Mouse (Mus musculus): Measurements from ENCODE around the gene Tmem217.
"Not testable (repeated sequence)": the region's sequence is repeated elsewhere in the genome, so short reads cannot be mapped to it uniquely, and the experiment has no call there.

The Tmem217 gene

GRCm38 (mm10) chr17:29503700-29504099 lies 48.5 kb downstream of the Tmem217 start:
- no peak for DNase-seq (ENCODE audit: low read depth, low spot score)

GRCm38 (mm10) chr17:29502669-29503665 lies 49.2 kb downstream of the Tmem217 start:
- no peak for DNase-seq (ENCODE audit: low read depth, low spot score)

- DNase-seq (ENCODE audit: low read depth, low spot score) = no peak
These were observed 50.0 kb downstream of the Tmem217 start for GRCm38 (mm10) chr17:29502005-29502668.

- no peak for DNase-seq (ENCODE audit: low read depth, low spot score)
These were observed 51.2 kb downstream of the Tmem217 start for GRCm38 (mm10) chr17:29500802-29501469.

- no peak for DNase-seq (ENCODE audit: low read depth, low spot score)
These were observed 51.9 kb downstream of the Tmem217 start for GRCm38 (mm10) chr17:29500243-29500740.

- DNase-seq (ENCODE audit: low read depth, low spot score) = no peak
These were observed 52.7 kb downstream of the Tmem217 start for GRCm38 (mm10) chr17:29499511-29499910.

- not testable (repeated sequence) for DNase-seq (ENCODE audit: low read depth, low spot score)
These were observed 53.2 kb downstream of the Tmem217 start for GRCm38 (mm10) chr17:29498952-29499351.

- DNase-seq (ENCODE audit: low read depth, low spot score) = no peak
These were observed 54.2 kb downstream of the Tmem217 start for GRCm38 (mm10) chr17:29498028-29498427.

- not testable (repeated sequence) for DNase-seq (ENCODE audit: low read depth, low spot score)
These were observed 54.7 kb downstream of the Tmem217 start for GRCm38 (mm10) chr17:29497481-29497880.

- no peak for DNase-seq (ENCODE audit: low read depth, low spot score)
These were observed 55.2 kb downstream of the Tmem217 start for GRCm38 (mm10) chr17:29497071-29497354.

- DNase-seq (ENCODE audit: low read depth, low spot score) = no peak
These were observed 55.7 kb downstream of the Tmem217 start for GRCm38 (mm10) chr17:29496211-29497070.

GRCm38 (mm10) chr17:29494732-29495076 lies 57.5 kb downstream of the Tmem217 start:
- no peak for DNase-seq (ENCODE audit: low read depth, low spot score)

GRCm38 (mm10) chr17:29494062-29494731 lies 58.0 kb downstream of the Tmem217 start:
- no peak for DNase-seq (ENCODE audit: low read depth, low spot score)

GRCm38 (mm10) chr17:29493461-29493980 lies 58.7 kb downstream of the Tmem217 start:
- no peak for DNase-seq (ENCODE audit: low read depth, low spot score)

- peak; percentile 83 for DNase-seq (ENCODE audit: low read depth, low spot score)
These were observed 59.7 kb downstream of the Tmem217 start for GRCm38 (mm10) chr17:29492269-29493191.

- DNase-seq (ENCODE audit: low read depth, low spot score) = no peak
These were observed 60.5 kb downstream of the Tmem217 start for GRCm38 (mm10) chr17:29491591-29492268.

GRCm38 (mm10) chr17:29490713-29491581 lies 61.2 kb downstream of the Tmem217 start, which contains the start of gene Pim1:
Pim1 (plus strand) TSS chr17:29490753.
- DNase-seq (ENCODE audit: low read depth, low spot score) = peak; percentile 64
